Mouse (Mus musculus) erythroblast, embryonic 14.5 days (primary cell): ENCODE results near the gene Gldc.

ENCODE experiments used
- GATA1 ChIP-seq: IDR thresholded peaks from 2 replicates; pipeline ENCODE4 v1.6.1; 2012; ENCODE audit warnings: low read length, inconsistent platforms, mixed read lengths
- TAL1 ChIP-seq: IDR thresholded peaks from 3 replicates; pipeline ENCODE4 v1.6.1; 2012; ENCODE audit warnings: low read length, inconsistent platforms, mixed read lengths

DNA sequence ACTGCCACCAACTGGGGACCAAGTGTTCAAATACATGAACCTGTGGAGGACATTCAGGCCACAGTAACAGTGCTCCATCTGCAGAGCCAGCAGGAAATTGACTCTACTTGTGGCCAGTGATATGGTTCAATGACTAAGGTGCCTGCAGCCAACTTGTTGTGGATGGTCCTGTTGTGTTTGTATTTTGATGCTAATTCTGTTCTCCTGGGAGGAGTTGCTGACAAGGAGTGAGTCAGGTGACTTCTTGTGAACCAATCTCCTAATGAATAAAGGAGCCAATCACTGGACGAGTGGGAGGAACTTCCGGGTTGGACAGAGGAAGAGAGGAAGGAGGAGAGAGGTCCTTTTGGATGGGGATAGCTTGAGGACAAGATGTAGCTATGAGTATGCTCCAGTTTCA, 10.3 kb upstream of the Gldc start:
- no peak for TF ChIP-seq TAL1
- no peak for TF ChIP-seq GATA1
